Mouse (Mus musculus) lung, embryonic 15.5 days (tissue): ENCODE data around the gene Sgms1. TPM values are rescaled to one million over a fixed set of nuclear protein-coding genes. Genes with fewer than 3 reads are reported as not detected.

Experiments used
- ATAC-seq: fragments of 200-750 bp; cut with Nextera tagmentation; 2 replicates; pipeline ENCODE4 v1.8.0; 2017; ENCODE audit warnings: moderate number of reproducible peaks, borderline replicate concordance; ENCODE audit not compliant: low FRiP score, low TSS enrichment; ENCODE audit errors: extremely low read depth
- H3K27ac ChIP-seq: fragments of 300-500 bp; sonication (generic); 2 replicates; pipeline ENCODE4 v1.5.1; 2015; ENCODE audit warnings: moderate library complexity, mild to moderate bottlenecking, inconsistent platforms
- H3K27me3 ChIP-seq: fragments of 300-500 bp; sonication (generic); 2 replicates; pipeline ENCODE4 v1.6.1; 2015; ENCODE audit warnings: inconsistent platforms
- H3K36me3 ChIP-seq: fragments of 300-500 bp; sonication (generic); 2 replicates; pipeline ENCODE4 v1.6.1; 2015; ENCODE audit warnings: inconsistent platforms
- H3K4me1 ChIP-seq: fragments of 300-500 bp; sonication (generic); 2 replicates; pipeline ENCODE4 v1.6.1; 2015; ENCODE audit warnings: inconsistent platforms
- H3K4me2 ChIP-seq: fragments of 300-500 bp; sonication (generic); 2 replicates; pipeline ENCODE4 v1.6.1; 2015; ENCODE audit warnings: inconsistent platforms, mild to moderate bottlenecking, moderate library complexity
- H3K4me3 ChIP-seq: fragments of 300-500 bp; sonication (generic); 2 replicates; pipeline ENCODE4 v1.5.1; 2015; ENCODE audit warnings: mild to moderate bottlenecking, inconsistent platforms
- H3K9ac ChIP-seq: fragments of 300-500 bp; sonication (generic); 2 replicates; pipeline ENCODE4 v1.6.1; 2015; ENCODE audit warnings: inconsistent platforms
- H3K9me3 ChIP-seq: fragments of 300-500 bp; sonication (generic); 2 replicates; pipeline ENCODE4 v1.6.1; 2016; ENCODE audit warnings: inconsistent platforms
- WGBS: fragments of 180-500 bp; shearing (Covaris S2); methylation state at CpG from one replicate; pipeline ENCODE4 v1.1.7; 2015; 5-methylcytosine and 5-hydroxymethylcytosine counted together
- polyA plus RNA-seq: library from polyadenylated mRNA; unstranded; fragments of >200 nt; fragmentation: Nextera tagmentation; extraction: Ambion mirVana; gene quantifications from 2 replicates; pipeline ENCODE4 v1.2.1, GENCODE M21; 2015

Gene Sgms1
- polyA plus RNA-seq, 1 experiment from 2014 or later, result 54.7 TPM

DNA sequence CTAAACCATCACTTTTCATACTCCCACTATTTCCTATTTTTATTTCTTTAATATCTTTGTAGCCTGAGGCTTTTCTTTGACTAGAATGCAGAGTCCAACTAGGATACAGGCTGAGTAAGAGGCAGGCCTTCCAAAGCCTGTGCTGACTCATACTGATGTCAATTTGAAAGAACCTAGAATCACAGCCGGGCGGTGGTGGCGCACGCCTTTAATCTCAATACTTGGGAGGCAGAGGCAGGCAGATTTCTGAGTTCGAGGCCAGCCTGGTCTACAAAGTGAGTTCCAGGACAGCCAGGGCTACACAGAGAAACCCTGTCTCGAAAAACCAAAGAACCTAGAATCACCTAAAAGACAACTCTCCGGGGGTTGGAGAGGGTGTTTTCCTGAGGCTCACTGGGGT lies 214.5 kb downstream of the Sgms1 start:
- H3K9ac ChIP-seq, result no peak overlapping the region
- 92% methylated on average over 7 of the region's 7 CpGs for WGBS
- H3K4me3 ChIP-seq, result no peak overlapping the region
- no peaks in the 10 kb centered on the region for H3K36me3 ChIP-seq
- H3K27ac ChIP-seq, result no peak overlapping the region
- no peaks in the 10 kb centered on the region for H3K27me3 ChIP-seq
- ATAC-seq, result no peak
- H3K9me3 ChIP-seq, result no peaks in the 10 kb centered on the region
- no peak overlapping the region for H3K4me2 ChIP-seq
- peaks cover 30% of the 10 kb centered on the region for H3K4me1 ChIP-seq

DNA sequence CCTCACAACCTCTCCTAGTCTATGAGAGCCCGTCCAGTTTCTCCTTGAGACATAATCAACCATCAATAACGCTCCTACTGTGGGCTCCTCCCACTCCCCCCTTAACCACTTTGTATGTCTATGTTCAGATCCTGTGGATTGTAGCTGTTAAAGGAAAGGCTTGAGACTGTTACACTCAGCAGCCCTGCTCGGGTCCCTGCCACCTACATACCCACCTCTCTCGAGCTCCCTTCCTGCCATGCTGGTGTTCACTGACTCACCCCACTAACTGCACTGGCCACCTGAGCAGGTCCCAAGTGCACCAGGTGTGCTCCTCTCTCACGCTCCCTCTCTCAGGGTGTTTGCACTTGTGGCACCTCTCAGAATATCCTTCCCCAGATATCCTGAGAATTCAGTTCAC lies 215.0 kb downstream of the Sgms1 start:
- 60% methylated on average over 5 of the region's 5 CpGs for WGBS
- Histone ChIP-seq H3K4me3 (no peak overlapping the region), H3K9me3 (no peaks in the 10 kb centered on the region), H3K27me3 (no peaks in the 10 kb centered on the region), H3K27ac (no peak overlapping the region), H3K9ac (no peak overlapping the region), H3K4me2 (no peak overlapping the region), H3K36me3 (no peaks in the 10 kb centered on the region), H3K4me1 (peaks cover 25% of the 10 kb centered on the region)
- ATAC-seq, result no peak

DNA sequence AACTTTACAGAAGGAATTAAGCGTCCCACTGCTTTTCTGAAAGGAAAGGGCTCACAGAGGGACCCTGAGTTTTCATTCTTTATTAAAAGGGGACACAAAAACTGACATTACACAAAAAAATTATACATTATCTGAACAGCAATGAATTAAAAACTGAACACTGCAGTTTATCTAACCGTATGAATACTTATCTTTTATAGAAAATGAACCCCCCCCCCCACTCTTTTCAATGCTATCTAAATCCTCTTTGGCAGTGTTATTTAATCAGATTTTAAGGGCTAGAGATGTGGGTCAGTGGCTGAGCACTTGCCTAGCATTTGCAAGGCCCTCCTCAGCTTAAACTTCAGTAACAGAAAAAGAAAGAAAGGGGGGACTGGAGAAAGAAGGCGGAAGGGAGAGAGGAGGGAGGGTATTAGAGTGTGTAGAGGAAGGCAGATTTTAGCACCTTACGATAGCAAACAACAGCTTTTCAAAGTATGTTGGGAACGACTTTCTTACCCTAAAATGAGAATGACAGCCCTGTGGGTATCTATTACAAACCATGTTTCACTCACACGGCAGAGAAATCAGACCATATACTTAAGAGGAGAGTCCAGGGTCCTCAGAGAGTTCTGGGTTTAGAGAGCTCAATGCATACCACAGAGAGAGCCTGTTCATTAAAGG lies 215.9 kb downstream of the Sgms1 start:
- Histone ChIP-seq H3K4me1 (peaks cover 16% of the 10 kb centered on the region), H3K36me3 (no peaks in the 10 kb centered on the region), H3K4me3 (no peak overlapping the region), H3K27me3 (no peaks in the 10 kb centered on the region), H3K9ac (no peak overlapping the region), H3K9me3 (no peaks in the 10 kb centered on the region), H3K27ac (no peak overlapping the region), H3K4me2 (no peak overlapping the region)
- ATAC-seq, result no peak
- WGBS, result 71% methylated on average over 6 of the region's 6 CpGs

DNA sequence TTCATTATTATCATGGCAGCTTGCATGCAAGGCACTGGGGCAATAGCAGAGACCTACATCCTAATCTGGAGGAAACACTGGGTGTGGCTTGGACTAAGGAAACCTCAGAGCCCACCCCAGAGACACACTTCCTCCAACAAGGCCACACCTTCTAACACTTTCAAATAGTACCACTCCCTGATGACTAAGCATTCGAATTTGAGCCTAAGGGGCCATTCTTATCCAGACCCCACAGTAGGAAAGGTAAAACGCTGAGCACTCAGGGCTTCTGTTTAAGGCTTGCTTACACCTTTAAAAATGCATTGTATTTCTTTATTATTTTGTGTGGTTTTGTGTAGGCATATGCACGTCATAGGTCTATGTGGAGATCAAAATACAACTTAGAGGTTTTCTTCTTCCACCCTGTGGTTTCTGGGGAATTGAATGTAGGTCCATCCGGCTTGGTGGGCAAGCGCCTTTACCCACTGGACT lies 217.0 kb downstream of the Sgms1 start:
- 80% methylated on average over 5 of the region's 5 CpGs for WGBS
- no peak for ATAC-seq
- H3K4me1 ChIP-seq, result peaks cover 13% of the 10 kb centered on the region
- no peak overlapping the region for H3K9ac ChIP-seq
- no peak overlapping the region for H3K4me3 ChIP-seq
- H3K27me3 ChIP-seq, result no peaks in the 10 kb centered on the region
- H3K9me3 ChIP-seq, result no peaks in the 10 kb centered on the region
- no peak overlapping the region for H3K27ac ChIP-seq
- H3K36me3 ChIP-seq, result no peaks in the 10 kb centered on the region
- no peak overlapping the region for H3K4me2 ChIP-seq

DNA sequence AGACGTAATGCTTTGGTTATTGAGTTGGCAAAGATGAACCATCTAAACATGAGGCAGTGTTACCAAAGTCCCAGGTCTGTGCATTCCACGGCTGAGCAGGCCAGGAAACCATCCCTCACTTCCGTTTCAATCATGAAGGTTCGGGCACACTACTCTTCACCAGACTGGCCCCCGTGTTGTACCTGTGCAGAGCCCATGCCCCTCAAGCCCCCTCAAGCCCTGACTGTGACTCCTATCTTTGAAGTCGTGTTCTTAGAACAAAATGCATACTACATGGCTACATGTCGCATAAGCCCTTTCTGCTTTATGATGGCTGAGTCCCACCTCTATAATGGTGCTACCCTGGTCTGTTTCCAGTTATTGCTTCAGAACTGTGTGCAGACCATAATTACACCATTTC lies 217.5 kb downstream of the Sgms1 start:
- no peak overlapping the region for H3K27ac ChIP-seq
- H3K9me3 ChIP-seq, result no peaks in the 10 kb centered on the region
- H3K36me3 ChIP-seq, result no peaks in the 10 kb centered on the region
- H3K4me1 ChIP-seq, result peaks cover 13% of the 10 kb centered on the region
- H3K4me3 ChIP-seq, result no peak overlapping the region
- WGBS, result 88% methylated on average over 7 of the region's 7 CpGs
- no peak overlapping the region for H3K4me2 ChIP-seq
- no peaks in the 10 kb centered on the region for H3K27me3 ChIP-seq
- H3K9ac ChIP-seq, result no peak overlapping the region
- no peak for ATAC-seq

DNA sequence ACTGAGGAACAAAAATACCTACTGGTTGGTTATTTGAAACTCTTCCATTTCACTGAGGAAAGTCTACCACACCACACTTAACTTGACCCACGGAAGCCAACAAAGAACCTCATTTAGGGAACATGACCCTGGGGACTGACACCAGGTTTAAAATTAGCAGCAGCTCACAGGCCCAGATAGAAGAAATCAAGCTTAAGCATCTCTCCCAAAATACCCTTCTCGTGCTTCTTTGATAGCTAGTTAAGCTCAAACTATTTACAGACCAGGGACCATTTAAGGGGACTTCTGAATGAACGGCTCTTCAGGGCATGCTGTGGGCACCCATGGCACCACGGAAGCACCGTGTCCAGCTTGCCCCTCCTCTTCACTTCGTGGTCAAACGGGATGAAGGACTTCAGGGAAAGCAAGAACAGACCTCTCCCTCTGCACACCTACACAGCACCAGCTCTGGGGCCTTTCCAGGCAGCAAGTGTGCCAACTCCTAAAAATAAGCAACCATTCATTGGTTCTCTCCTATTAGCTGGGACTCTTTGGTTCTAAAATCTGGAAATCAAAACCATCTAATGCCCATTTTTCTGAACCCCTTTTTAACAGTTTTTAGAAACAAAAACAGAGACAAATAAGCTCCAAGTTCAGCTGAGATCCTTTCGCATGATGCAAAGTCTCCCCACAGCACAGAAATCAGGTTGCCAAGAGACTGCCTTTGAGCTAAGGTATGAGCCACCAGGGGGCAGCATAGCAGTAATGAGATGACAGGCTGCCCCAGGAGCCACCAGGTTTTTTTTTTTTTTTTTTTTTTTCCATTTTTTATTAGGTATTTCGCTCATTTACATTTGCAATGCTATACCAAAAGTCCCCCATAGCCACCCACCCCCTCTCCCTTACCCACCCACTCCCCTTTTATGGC lies 219.6 kb downstream of the Sgms1 start:
- Histone ChIP-seq H3K27me3 (no peaks in the 10 kb centered on the region), H3K9me3 (no peaks in the 10 kb centered on the region), H3K4me3 (no peak overlapping the region), H3K4me2 (no peak overlapping the region), H3K27ac (no peak overlapping the region), H3K9ac (no peak overlapping the region), H3K36me3 (no peaks in the 10 kb centered on the region), H3K4me1 (no peaks in the 10 kb centered on the region)
- WGBS, result 79% methylated on average over 8 of the region's 9 CpGs
- no peak for ATAC-seq

DNA sequence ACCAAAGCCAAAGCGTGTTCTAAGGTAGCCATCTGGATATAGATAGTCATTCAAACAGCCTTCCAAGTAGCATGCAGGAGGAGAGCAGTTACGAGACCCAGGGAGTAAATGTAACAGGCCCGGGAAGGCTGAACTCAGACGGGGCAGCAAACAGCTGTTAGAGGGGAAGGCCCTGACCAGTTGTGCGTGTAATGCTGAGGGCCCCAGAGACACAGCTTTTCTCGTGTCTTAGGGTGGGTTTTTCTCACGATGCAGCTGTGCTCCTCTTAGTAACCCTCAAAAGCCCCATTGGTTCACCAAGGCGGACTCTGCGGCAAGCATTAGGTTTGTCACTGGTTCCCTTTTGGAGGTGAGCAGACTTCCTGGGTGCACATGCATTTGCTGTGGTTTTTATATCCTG lies 221.5 kb downstream of the Sgms1 start:
- no peak for ATAC-seq
- no peaks in the 10 kb centered on the region for H3K4me1 ChIP-seq
- no peak overlapping the region for H3K27ac ChIP-seq
- no peaks in the 10 kb centered on the region for H3K27me3 ChIP-seq
- H3K9me3 ChIP-seq, result no peaks in the 10 kb centered on the region
- no peak overlapping the region for H3K9ac ChIP-seq
- no peaks in the 10 kb centered on the region for H3K36me3 ChIP-seq
- H3K4me3 ChIP-seq, result no peak overlapping the region
- 90% methylated on average over 9 of the region's 9 CpGs for WGBS
- H3K4me2 ChIP-seq, result no peak overlapping the region

DNA sequence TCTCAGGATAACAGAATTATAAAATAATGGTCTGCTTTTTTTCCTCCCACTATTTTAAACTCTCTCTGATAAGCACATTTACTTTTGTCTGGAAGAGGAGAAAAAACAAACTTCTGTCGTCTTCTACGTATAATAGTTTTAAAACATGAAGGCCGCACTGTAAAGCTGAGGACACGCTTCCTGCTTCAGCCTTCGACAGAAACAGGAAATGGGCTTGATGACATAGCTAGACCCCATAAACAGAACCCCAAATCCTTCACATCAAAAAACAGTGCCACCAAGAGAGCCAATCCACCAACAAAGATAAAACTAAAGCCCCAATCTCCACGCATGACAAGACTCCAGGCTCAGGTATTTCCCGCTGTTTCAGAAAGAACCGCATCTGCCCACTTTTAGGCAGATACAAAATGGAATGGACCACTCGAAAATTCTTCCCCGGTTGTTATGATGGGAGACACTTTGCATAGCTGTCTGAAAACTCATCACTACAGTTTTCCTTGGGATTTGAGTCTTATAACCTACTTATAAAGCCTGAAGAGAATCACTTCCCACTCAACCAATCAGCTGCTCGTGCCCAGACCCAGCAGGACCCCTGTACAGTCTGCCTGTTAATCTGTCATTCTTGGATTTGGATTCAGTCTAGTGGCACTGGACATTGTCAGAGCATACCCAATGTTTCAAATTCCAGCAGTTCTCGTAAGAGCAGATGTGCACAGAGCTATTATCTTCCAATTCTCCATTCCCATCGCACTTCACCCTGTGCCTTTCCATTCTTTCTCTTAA lies 222.5 kb downstream of the Sgms1 start:
- Histone ChIP-seq H3K27me3 (no peaks in the 10 kb centered on the region), H3K9ac (no peak overlapping the region), H3K4me1 (no peaks in the 10 kb centered on the region), H3K4me2 (no peak overlapping the region), H3K4me3 (no peak overlapping the region), H3K36me3 (no peaks in the 10 kb centered on the region), H3K9me3 (no peaks in the 10 kb centered on the region), H3K27ac (no peak overlapping the region)
- WGBS, result 86% methylated on average over 13 of the region's 13 CpGs
- no peak for ATAC-seq

DNA sequence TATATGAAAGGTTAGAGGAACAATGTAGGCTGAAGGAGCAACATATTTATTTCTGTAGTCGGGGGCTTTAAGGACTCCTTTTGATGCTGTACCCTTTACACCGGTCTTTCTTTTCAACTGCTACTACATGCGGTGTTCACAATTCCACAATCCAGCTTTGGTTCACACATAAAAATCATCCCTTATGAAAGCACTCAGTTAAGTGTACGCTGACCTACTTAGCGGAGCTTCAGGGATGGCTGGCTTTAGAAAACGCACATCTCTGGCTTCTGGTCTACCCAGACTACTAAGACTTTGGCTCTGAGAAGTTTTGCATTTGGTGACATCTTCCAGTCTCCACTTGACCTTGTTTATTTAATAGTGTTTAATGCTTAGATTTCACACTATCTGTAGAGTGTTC lies 223.8 kb downstream of the Sgms1 start:
- ATAC-seq, result no peak
- H3K27ac ChIP-seq, result no peak overlapping the region
- no peak overlapping the region for H3K4me2 ChIP-seq
- H3K27me3 ChIP-seq, result no peaks in the 10 kb centered on the region
- no peaks in the 10 kb centered on the region for H3K36me3 ChIP-seq
- WGBS, result 90% methylated on average over 6 of the region's 6 CpGs
- H3K9me3 ChIP-seq, result no peaks in the 10 kb centered on the region
- H3K4me3 ChIP-seq, result no peak overlapping the region
- no peak overlapping the region for H3K9ac ChIP-seq
- no peaks in the 10 kb centered on the region for H3K4me1 ChIP-seq

DNA sequence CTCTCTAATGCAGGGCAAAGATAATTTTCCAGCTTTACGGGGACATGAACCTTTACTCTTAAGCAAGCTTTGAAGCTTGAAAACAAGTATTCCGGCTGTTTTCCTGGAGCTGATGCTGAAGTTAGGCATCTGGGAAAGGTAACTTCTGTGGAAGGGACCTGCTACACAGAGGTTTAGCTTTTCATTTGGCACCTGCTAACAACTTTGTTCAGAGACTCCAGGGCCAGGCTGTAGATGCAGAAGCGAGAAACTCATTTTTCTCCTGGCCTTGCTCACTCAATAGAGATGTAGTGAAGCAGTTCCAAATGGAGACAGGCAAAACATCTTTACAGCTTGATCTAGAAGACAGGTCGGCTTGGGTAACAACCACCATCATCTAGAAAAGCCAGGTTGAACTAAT lies 225.4 kb downstream of the Sgms1 start:
- Histone ChIP-seq H3K4me1 (no peaks in the 10 kb centered on the region), H3K36me3 (peaks cover 10% of the 10 kb centered on the region), H3K4me3 (no peak overlapping the region), H3K27ac (no peak overlapping the region), H3K4me2 (no peak overlapping the region), H3K9ac (no peak overlapping the region), H3K27me3 (no peaks in the 10 kb centered on the region), H3K9me3 (no peaks in the 10 kb centered on the region)
- no peak for ATAC-seq
- WGBS, result 93% methylated on average over 4 of the region's 4 CpGs

DNA sequence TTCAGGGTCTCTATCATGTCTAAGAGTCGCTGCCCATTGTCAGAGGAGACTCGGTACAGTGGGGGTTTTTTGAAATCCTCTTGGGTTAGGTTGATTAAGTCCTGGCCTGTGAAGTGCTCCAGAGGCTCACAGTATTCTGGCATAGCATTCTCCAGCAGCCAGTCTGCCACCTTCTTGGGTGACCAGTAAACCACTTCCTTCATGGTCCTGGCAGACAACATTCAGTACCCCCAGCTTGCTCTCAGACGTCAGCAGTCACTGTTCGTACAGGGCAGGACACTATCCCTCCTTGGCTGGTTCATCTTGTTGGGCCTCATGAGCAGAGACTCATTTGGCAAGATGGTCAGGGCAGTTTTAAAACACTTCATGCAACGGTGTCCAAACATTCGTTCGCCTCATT lies 229.6 kb downstream of the Sgms1 start:
- 90% methylated on average over 7 of the region's 7 CpGs for WGBS
- H3K27me3 ChIP-seq, result no peaks in the 10 kb centered on the region
- H3K4me2 ChIP-seq, result no peak overlapping the region
- H3K4me1 ChIP-seq, result no peaks in the 10 kb centered on the region
- ATAC-seq, result no peak
- no peak overlapping the region for H3K27ac ChIP-seq
- no peak overlapping the region for H3K4me3 ChIP-seq
- H3K9ac ChIP-seq, result no peak overlapping the region
- H3K9me3 ChIP-seq, result no peaks in the 10 kb centered on the region
- H3K36me3 ChIP-seq, result peaks cover 15% of the 10 kb centered on the region

DNA sequence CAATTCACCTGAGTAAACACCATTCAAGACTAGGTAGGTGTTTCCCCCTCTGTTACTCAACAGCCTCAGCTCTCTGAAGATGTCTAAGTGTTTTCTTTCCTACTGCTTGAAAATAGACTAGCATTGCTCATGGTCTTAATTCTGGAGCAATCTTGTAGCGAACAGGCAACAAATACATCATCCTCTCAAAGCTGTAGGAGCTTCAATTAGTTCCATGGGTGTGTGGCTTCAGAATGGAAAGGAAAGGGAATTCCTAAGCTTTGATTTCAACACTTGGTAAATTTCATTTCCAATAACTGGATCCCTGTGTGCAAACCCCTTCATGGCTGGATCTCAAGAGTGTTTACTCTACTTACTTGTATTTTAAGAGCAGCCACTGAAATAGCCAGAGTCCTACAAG lies 230.3 kb downstream of the Sgms1 start:
- Histone ChIP-seq H3K4me2 (no peak overlapping the region), H3K36me3 (peaks cover 15% of the 10 kb centered on the region), H3K27me3 (no peaks in the 10 kb centered on the region), H3K4me3 (no peak overlapping the region), H3K9ac (no peak overlapping the region), H3K27ac (no peak overlapping the region), H3K9me3 (no peaks in the 10 kb centered on the region), H3K4me1 (no peaks in the 10 kb centered on the region)
- no peak for ATAC-seq
- 78% methylated on average over 1 of the region's 1 CpGs for WGBS
